Mouse (Mus musculus) forebrain, embryonic 10.5 days (tissue): ENCODE measurements at regions not wholly inside any gene's neighbourhood (a gene's known extent, or its start where the extent isn't known, plus 50 kb on each side); places are given as distances from the start of the nearest gene placed in this dataset.
"Not testable (repeated sequence)": the region's sequence is repeated elsewhere in the genome, so short reads cannot be mapped to it uniquely, and the experiment has no call there.

Experiments used
- DNase-seq: peaks from one replicate; pipeline ENCODE4 v3.0.0-alpha.2; 2017; ENCODE audit warnings: low spot score; ENCODE audit errors: extremely low spot score
- H3K27ac ChIP-seq: fragments of 300-500 bp; sonication (generic); 2 replicates; pipeline ENCODE4 v1.5.1; 2016; ENCODE audit warnings: mild to moderate bottlenecking
- H3K27me3 ChIP-seq: fragments of 300-500 bp; sonication (generic); 2 replicates; pipeline ENCODE4 v1.6.1; 2016; ENCODE audit warnings: mild to moderate bottlenecking; ENCODE audit not compliant: poor library complexity, severe bottlenecking
- H3K36me3 ChIP-seq: fragments of 300-500 bp; sonication (generic); replicated peaks from 2 replicates; pipeline ENCODE4 v1.6.1; 2016; ENCODE audit warnings: mild to moderate bottlenecking, moderate library complexity
- H3K4me1 ChIP-seq: fragments of 300-500 bp; sonication (generic); 2 replicates; pipeline ENCODE4 v1.6.1; 2016
- H3K4me3 ChIP-seq: fragments of 300-500 bp; sonication (generic); 2 replicates; pipeline ENCODE4 v1.5.1; 2016; ENCODE audit warnings: mild to moderate bottlenecking, moderate library complexity
- H3K9me3 ChIP-seq: fragments of 300-500 bp; sonication (generic); 2 replicates; pipeline ENCODE4 v1.6.1; 2016; ENCODE audit warnings: mild to moderate bottlenecking, moderate library complexity
- WGBS: fragments of 180-500 bp; shearing (Covaris S2); methylation state at CpG from one replicate; pipeline ENCODE4 v1.1.7; 2016; 5-methylcytosine and 5-hydroxymethylcytosine counted together

DNA sequence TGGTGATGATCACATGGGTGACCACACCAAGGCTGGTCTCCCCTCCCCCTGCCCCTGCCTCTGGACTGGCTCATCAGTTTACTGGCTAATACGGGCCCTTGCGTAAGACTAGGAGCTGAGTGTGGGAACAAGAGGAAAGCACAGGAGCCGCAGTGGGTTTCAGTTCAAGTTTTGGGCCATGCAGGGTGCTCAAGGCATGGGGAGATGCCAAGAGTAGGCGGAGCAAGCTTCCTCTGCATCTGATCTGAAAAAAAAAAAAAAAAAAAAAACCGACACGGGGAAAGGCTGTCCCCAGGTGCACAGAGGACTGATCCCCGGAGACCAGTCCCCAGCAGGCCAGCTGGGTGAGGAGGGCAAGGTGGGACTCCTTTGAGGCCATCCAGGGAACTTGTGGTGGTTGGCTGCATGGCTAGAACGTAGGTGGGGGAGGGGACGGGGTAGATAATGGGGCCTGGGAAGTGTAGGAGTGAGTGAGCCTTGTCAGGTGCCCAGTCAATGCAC, 62.9 kb upstream of the Klf13 start:
- no peaks in the 10 kb centered on the region for H3K27me3 ChIP-seq
- no peaks in the 10 kb centered on the region for H3K36me3 ChIP-seq
- 64% methylated on average over 9 of the region's 9 CpGs for WGBS
- no peaks in the 10 kb centered on the region; the same call in 1 of the 2 replicates for H3K4me1 ChIP-seq
- H3K4me3 ChIP-seq, result no peak overlapping the region
- no peak overlapping the region for H3K27ac ChIP-seq
- no peaks in the 10 kb centered on the region for H3K9me3 ChIP-seq
- DNase-seq, result no peak

DNA sequence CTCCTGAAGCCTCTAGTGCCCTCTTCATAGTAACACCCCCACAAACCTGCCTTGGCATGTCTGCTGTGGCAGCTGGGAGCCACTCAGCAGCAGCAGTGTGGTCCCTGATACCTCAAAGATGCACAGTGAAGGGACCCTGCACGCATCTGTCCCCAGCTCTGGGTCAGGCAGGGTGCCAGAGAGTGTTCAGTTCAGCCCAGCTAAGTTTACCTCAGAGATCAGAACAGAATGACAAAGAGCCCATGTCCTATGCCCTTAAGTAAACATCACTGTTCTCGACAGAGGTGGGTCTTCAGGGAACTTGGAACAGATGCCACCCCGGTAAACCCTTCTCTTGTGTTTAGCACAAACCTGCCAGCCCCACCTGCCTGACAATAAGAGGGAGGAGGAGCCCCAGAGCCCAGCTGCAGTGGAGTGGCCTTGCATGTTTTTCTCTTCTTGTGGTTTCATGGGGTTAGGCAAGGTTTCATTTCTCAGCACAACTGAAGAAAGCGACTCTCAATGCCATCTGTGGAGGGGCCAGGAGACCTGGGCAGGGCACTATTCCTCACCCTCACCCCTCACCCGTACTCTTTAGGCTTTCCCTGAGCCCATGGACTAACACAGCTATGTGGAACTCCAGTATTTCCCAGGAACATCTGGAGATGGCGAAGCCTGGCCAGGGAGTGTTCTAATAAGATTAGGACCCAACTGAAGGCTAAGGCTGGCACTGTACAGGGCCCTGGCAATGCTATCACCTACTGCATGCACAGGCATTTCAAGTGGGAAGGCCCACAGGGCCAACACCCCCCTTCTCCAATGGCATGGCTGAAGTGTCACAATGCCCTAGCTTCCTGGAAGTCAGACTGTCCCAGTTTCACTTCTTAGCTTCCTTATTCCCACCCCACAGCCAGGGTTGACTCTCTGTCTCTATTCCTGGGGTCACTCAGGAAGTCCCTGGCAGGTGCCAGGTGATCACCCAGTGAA, 60.6 kb upstream of the Klf13 start:
- 68% methylated on average over 6 of the region's 6 CpGs for WGBS
- H3K36me3 ChIP-seq, result no peaks in the 10 kb centered on the region
- no peak overlapping the region for H3K27ac ChIP-seq
- H3K4me1 ChIP-seq, result no peaks in the 10 kb centered on the region; the same call in 1 of the 2 replicates
- no peak overlapping the region for H3K4me3 ChIP-seq
- H3K9me3 ChIP-seq, result no peaks in the 10 kb centered on the region
- H3K27me3 ChIP-seq, result no peaks in the 10 kb centered on the region
- DNase-seq, result no peak

DNA sequence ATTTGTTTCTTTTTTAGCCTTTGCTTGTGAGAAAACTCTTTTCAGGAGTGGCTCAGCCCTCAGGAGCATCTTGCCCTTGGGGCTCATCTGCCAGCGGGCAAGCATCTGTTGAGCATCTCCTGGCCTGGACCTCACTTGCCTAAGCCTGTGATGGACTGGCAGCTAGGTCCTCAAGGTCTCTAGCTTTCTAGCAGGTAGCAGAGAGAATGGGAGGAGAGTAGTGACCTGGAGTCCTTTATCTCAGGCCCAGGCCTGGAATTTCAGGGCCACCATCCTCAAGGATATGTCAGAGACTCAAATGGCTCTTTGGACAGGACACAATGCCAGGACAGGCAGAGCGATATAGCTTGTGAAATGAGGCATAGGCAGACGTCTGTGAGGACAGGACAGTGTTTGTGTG, 59.3 kb upstream of the Klf13 start:
- 89% methylated on average over 3 of the region's 3 CpGs for WGBS
- no peak overlapping the region for H3K27ac ChIP-seq
- DNase-seq, result no peak
- no peak overlapping the region for H3K4me3 ChIP-seq
- H3K9me3 ChIP-seq, result no peaks in the 10 kb centered on the region
- no peaks in the 10 kb centered on the region for H3K36me3 ChIP-seq
- H3K4me1 ChIP-seq, result no peaks in the 10 kb centered on the region; the same call in 1 of the 2 replicates
- H3K27me3 ChIP-seq, result no peaks in the 10 kb centered on the region

DNA sequence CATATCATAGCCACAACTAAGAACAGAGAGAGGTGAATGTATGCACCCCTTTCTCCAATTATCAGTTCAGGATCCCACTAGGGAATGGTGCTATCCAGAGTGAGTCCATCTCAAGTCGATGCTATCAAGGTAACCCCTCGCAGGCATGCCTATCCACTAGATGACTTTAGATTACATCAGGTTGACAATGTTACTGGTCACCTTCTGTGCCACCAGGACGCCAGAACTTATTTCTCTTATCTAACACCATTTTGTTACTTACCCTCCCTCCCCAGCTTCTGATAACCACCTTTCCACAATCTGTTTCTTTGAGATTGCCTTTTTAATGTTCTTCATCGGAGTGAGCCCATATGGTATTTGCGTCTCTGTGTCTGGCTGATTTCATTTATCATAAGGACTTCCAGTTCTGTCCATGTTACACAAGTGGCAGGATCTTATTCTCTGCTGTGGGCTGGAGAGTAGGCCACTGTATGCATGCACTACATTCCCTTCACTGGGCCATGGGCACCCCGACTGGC, 57.9 kb upstream of the Klf13 start:
- Histone ChIP-seq H3K27me3 (no peaks in the 10 kb centered on the region), H3K27ac (no peak overlapping the region), H3K36me3 (no peaks in the 10 kb centered on the region), H3K4me1 (no peaks in the 10 kb centered on the region; the same call in 1 of the 2 replicates), H3K4me3 (no peak overlapping the region), H3K9me3 (no peaks in the 10 kb centered on the region)
- no peak for DNase-seq
- WGBS, result 92% methylated on average over 6 of the region's 6 CpGs

DNA sequence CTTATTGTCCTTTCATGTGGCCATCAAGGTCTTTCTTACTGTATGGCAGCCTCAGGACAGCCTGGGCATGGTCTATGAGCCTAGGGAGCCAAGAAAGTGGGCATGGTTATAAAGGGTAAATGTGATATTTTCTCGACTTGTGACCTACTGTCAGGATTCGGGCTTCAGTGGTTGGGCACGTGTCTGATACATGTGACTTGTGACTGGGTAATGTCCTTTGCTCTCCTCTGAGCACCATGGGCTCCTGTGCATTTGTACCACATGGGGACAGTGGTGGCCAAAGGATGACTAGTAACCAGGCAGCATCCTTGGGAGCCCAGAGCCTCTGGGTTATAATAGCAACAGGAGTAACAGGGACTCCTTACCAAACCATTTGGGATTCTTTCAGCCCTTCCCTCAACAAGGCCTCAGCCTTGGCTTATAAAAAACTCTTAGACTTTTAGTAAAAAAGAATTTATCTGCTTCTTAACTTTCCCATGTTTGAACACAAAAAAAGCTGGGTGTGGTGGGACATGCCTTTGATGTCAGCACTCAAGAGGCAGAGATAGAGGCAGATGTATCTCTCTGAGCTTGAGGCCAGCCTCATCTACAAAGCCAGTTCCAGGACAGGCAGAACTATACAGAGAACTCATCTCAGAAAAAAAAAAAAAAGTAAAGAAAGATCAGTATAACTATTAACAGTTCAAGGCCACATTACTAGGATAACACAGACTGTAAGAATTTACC, 56.7 kb upstream of the Klf13 start:
- DNase-seq, result no peak
- no peaks in the 10 kb centered on the region for H3K9me3 ChIP-seq
- H3K27me3 ChIP-seq, result no peaks in the 10 kb centered on the region
- no peak overlapping the region for H3K27ac ChIP-seq
- no peak overlapping the region for H3K4me3 ChIP-seq
- no peaks in the 10 kb centered on the region; the same call in 1 of the 2 replicates for H3K4me1 ChIP-seq
- WGBS, result 91% methylated on average over 3 of the region's 3 CpGs
- no peaks in the 10 kb centered on the region for H3K36me3 ChIP-seq

DNA sequence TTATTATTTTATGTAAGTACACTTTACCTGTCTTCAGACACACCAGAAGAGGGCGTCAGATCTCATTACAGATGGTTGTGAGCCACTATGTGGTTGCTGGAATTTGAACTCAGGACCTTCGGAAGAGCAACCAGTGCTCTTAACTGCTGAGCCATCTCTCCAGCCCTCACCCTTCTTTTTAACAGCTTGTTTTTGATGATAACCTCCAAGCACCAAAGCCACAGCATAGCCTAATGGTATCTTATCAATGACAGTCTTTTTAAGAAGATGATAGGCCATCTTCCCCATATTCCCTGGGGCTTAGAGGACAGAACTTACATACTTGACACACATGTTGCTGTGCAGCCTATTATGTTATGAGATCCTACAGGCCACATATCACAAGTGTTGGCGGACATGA, 56.1 kb upstream of the Klf13 start:
- WGBS, result 74% methylated on average over 3 of the region's 3 CpGs
- H3K27ac ChIP-seq, DNase-seq, H3K4me1 ChIP-seq, H3K4me3 ChIP-seq, H3K36me3 ChIP-seq, H3K9me3 ChIP-seq, H3K27me3 ChIP-seq: not testable (repeated sequence)

DNA sequence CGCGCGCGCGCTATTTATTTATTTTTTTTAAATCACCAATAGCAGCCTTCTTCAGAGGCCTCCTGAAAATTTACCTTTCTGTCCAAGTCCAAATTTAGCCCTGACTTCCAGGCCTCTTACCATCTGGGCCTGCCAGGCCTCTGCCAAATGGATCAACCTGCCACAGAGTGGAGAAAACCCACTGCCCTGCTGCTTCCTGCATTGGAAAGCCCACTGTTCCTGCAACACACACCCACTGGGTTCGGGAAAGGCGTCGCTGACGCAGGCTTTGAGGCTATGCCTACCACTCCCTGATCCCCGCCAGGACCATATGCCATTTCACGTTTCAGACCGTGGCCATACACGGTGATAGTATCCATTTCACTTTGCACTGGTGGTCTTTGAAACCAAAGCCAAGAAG, 53.4 kb upstream of the Klf13 start:
- WGBS, result 94% methylated on average over 13 of the region's 13 CpGs
- Histone ChIP-seq H3K27ac (no peak overlapping the region), H3K9me3 (no peaks in the 10 kb centered on the region), H3K36me3 (no peaks in the 10 kb centered on the region), H3K4me3 (no peak overlapping the region), H3K4me1 (peaks cover 3% of the 10 kb centered on the region), H3K27me3 (no peaks in the 10 kb centered on the region)
- DNase-seq, result no peak

DNA sequence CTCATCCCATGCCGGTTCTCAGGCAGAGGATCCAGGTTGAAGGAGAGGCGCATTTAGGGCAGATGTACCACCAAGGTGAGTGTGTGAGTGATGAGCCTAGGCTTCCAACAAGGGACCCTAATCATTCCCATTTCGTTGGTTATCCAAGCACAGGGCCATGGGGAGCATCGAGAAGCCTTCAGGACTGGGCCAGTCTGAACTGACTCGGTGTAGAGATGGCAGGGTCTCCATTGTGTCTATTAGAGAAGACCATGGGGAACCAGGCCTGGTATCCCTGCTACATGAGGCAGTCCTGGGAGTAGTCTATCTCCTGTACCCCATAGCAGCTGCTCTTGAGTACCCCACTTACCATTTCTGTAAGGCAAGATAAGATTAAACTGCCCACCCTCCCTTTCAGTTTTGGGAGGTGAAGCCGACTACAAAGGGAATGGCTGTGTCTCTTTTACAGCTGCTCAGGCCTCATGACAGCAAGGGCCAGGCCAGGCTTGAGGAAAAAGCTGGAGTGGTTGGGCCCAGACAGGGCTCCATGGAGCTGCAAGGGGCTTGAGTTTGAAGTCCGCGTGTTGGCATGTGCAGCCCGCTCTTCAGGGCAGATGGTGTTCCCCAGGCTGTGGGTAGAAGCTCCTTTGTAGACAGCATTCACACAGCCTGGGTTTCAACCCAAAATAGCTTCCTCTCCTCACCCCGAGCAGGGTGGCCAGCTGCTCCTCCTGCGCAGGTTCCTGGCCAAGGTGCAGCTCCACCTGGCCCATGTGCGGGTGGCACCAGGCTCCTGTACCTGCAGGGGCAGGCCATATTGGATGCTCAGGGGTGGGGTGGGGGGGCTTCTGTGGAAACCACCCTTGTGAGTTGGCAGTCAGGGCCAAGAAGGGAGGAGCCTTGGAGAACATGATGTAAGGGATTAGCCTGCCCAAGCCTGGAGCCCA, 52.6 kb upstream of the Klf13 start:
- peaks cover 11% of the 10 kb centered on the region for H3K4me1 ChIP-seq
- no peaks in the 10 kb centered on the region for H3K27me3 ChIP-seq
- DNase-seq, result no peak
- no peak overlapping the region for H3K4me3 ChIP-seq
- 89% methylated on average over 12 of the region's 12 CpGs for WGBS
- H3K9me3 ChIP-seq, result no peaks in the 10 kb centered on the region
- H3K36me3 ChIP-seq, result no peaks in the 10 kb centered on the region
- no peak overlapping the region for H3K27ac ChIP-seq

DNA sequence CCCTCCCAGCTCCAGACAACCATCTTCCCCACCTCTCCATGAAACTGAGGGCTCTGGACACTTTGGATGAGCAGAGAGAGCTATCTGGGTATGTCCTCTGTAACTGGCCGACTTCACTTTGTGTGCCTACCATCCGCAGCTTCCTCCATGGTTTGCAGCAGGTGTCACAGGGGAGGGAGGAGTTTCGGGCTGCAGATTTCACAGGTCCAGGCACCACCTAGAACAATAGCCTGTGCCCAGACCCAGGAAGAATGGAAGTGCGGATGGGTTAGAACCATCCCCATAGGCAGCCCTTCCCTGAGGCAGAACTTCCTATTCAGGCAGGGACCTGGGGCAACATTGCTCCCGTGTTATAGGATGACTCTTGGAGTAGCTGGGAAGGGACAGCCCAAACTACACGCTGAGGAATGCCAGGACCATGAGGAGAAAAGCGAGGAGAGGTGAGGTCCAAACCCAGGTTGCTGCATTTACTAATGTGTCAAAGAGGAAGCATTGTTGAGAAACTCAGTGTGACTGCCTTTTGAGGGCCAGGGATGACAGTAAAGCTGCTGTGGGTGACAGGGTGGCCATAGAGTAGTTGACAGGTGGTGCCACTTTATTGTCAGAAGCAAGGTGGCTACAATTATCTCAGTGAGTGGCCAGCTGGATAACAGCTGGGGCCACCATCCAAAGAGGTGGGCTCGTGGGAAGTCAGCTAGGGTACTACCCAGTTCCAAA, 51.8 kb upstream of the Klf13 start:
- Histone ChIP-seq H3K36me3 (no peaks in the 10 kb centered on the region), H3K4me3 (no peak overlapping the region), H3K27me3 (no peaks in the 10 kb centered on the region), H3K9me3 (no peaks in the 10 kb centered on the region), H3K4me1 (peaks cover 17% of the 10 kb centered on the region), H3K27ac (no peak overlapping the region)
- 78% methylated on average over 8 of the region's 8 CpGs for WGBS
- no peak for DNase-seq

DNA sequence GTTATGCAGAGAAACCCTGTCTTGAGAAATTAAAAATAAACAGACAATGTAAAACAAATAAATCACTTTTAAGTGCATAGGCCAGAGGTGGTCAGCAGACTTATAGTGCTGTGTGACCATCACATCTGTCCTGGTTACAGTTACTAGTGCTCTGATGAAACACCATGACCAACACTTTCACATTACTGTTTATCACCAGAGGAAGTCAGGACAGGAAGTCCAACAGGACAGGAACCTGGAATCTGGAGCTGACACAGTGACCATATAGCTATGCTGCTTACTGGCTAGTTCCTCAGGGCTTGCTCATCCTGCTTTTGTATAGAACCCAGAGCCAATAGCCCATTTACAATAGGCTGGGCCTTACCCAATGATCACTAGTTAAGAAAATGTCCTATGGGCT, 51.0 kb upstream of the Klf13 start:
- H3K27me3 ChIP-seq, result no peaks in the 10 kb centered on the region
- H3K27ac ChIP-seq, result no peak overlapping the region
- no peaks in the 10 kb centered on the region for H3K36me3 ChIP-seq
- H3K4me1 ChIP-seq, result peaks cover 17% of the 10 kb centered on the region
- no peaks in the 10 kb centered on the region for H3K9me3 ChIP-seq
- DNase-seq, result no peak
- no peak overlapping the region for H3K4me3 ChIP-seq
